Mouse (Mus musculus) E14TG2a.4 (cell line): Measurements from ENCODE around the gene Tacc2.
"Not testable (repeated sequence)": the region's sequence is repeated elsewhere in the genome, so short reads cannot be mapped to it uniquely, and the experiment has no call there.

Source experiments
- CTCF ChIP-seq: conservative IDR thresholded peaks from 2 replicates; pipeline ENCODE4 v1.5.1; 2014; ENCODE audit warnings: low read length
- NANOG ChIP-seq: IDR thresholded peaks from 2 replicates; pipeline ENCODE4 v1.6.1; 2014; ENCODE audit warnings: borderline replicate concordance, low read length, mixed read lengths

- TF ChIP-seq CTCF, NANOG: not testable (repeated sequence)
These were observed 46.1 kb upstream of the Tacc2 start for GRCm38 (mm10) chr7:130531138-130531537.
